Mouse (Mus musculus): ENCODE measurements around the gene Csrp2.

DNA sequence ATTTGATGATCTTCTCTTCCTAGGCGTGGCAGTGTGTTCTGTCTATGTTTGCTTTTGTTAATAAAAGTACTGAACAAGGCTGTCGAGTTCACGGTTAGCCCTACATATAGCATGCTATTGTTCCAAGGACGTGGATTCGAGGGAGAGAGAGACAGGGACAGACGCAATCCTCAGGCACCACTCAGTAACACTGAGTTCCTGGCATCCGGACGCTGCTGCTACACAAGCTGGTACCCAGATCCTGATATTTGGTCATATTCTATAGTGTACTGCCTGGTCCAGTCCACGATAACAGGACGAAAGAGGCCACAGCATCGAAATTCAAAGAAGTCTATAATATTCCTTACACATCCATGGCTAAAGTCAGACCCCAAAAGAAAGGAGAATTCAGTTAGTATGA lies 24.6 kb downstream of the Csrp2 start:
- TF ChIP-seq CHD2 (IDR thresholded peaks at IDR 0.05; ENCODE audit: low read depth, low read length) (no peak), ZNF384 (IDR thresholded peaks at IDR 0.05; ENCODE audit: low read depth, low read length) (no peak)
